Mouse (Mus musculus) hindbrain, embryonic 11.5 days (tissue): ENCODE results near the gene Utp11. TPM values are rescaled to one million over a fixed set of nuclear protein-coding genes. Genes with fewer than 3 reads are reported as not detected.

Experiments
- ATAC-seq: fragments of 200-750 bp; cut with Nextera tagmentation; 2 replicates; pipeline ENCODE4 v1.8.0; 2017; ENCODE audit warnings: mild to moderate bottlenecking, moderate TSS enrichment, moderate library complexity; ENCODE audit not compliant: low FRiP score
- DNase-seq: peaks from one replicate; pipeline ENCODE4 v3.0.0-alpha.2; 2015; ENCODE audit warnings: low spot score
- H3K27ac ChIP-seq: fragments of 300-500 bp; sonication (generic); 2 replicates; pipeline ENCODE4 v1.5.1; 2014; ENCODE audit warnings: mild to moderate bottlenecking, low read depth, low read length
- H3K27me3 ChIP-seq: fragments of 300-500 bp; sonication (generic); 2 replicates; pipeline ENCODE4 v1.6.1; 2014; ENCODE audit warnings: mild to moderate bottlenecking, low read length, moderate library complexity, mixed read lengths; ENCODE audit not compliant: control insufficient read depth, insufficient read depth
- H3K36me3 ChIP-seq: fragments of 300-500 bp; sonication (generic); 2 replicates; pipeline ENCODE4 v1.6.1; 2014; ENCODE audit warnings: mild to moderate bottlenecking, low read length, moderate library complexity, mixed read lengths; ENCODE audit not compliant: control insufficient read depth, insufficient read depth
- H3K4me1 ChIP-seq: fragments of 300-500 bp; sonication (generic); replicated peaks from 2 replicates; pipeline ENCODE4 v1.6.1; 2014; ENCODE audit warnings: low read length, mixed read lengths; ENCODE audit not compliant: control insufficient read depth, insufficient read depth
- H3K4me2 ChIP-seq: fragments of 300-500 bp; sonication (generic); replicated peaks from 2 replicates; pipeline ENCODE4 v1.6.1; 2014; ENCODE audit warnings: mild to moderate bottlenecking, low read depth, low read length
- H3K4me3 ChIP-seq: fragments of 300-500 bp; sonication (generic); 2 replicates; pipeline ENCODE4 v1.5.1; 2014; ENCODE audit warnings: low read depth, low read length
- H3K9ac ChIP-seq: fragments of 300-500 bp; sonication (generic); 2 replicates; pipeline ENCODE4 v1.6.1; 2014; ENCODE audit warnings: low read depth, low read length
- H3K9me3 ChIP-seq: fragments of 300-500 bp; sonication (generic); 2 replicates; pipeline ENCODE4 v1.6.1; 2016; ENCODE audit warnings: low read length; ENCODE audit not compliant: control insufficient read depth
- WGBS: fragments of 180-500 bp; shearing (Covaris S2); extraction: QIAGEN DNeasy Blood & Tissue Kit; methylation state at CpG from one replicate; pipeline ENCODE4 v1.1.7; 2014; 5-methylcytosine and 5-hydroxymethylcytosine counted together
- polyA plus RNA-seq: library from polyadenylated mRNA; unstranded; fragments of >200 nt; fragmentation: Nextera tagmentation; extraction: Ambion mirVana; gene quantifications from 2 replicates; pipeline ENCODE4 v1.2.1, GENCODE M21; 2014

The Utp11 gene
- polyA plus RNA-seq, 1 experiment from 2014 or later = 67.5 TPM

DNA sequence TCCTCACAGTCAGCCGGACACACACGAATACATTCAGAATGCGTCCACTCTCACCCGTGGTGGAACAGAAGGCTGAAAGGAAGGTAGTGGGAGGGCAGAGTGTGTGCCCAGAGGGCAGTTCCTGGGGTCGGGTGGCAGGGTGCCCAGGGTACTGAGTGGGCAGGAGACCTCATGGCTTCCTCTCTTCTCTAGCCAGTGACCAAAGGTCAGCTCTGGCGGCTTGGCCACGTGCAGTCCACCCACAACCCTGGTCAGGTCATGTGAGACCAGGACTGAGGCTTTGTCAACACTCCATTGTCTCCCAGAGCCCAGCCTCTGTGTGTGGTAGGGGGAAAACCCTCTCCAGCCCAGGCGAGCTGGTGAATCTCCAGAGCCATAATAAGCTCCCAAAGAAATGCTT, 23.2 kb downstream of the Utp11 start:
- WGBS = 58% methylated on average over 8 of the region's 8 CpGs
- H3K4me2 ChIP-seq = no peak overlapping the region
- no peak overlapping the region for H3K27ac ChIP-seq
- H3K27me3 ChIP-seq = peaks cover 18% of the 10 kb centered on the region
- H3K4me3 ChIP-seq = no peak overlapping the region
- no peak for ATAC-seq
- H3K4me1 ChIP-seq = peaks cover 23% of the 10 kb centered on the region
- DNase-seq = no peak
- H3K9ac ChIP-seq = no peak overlapping the region
- no peaks in the 10 kb centered on the region for H3K9me3 ChIP-seq
- no peaks in the 10 kb centered on the region for H3K36me3 ChIP-seq

DNA sequence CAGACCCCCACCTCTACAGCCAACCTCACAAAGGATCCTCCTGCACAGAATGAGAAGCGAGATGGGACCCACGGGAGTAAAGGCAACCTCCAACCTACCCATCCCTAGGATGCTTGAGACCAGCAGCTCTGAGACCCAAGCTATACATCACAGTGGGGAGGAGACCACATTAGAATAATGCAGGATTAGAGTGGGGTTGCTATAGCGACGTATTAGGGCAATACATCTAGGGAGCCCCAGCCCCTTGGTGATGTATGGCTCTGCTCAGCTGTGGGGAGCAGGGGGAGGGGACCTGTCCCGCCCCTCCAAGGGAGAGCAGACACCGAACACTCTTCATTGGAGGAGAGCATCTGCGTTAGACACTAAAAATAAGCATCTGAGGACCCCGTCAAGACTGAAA, 25.3 kb downstream of the Utp11 start:
- Histone ChIP-seq H3K27me3 (peaks cover 18% of the 10 kb centered on the region), H3K9me3 (no peaks in the 10 kb centered on the region), H3K4me1 (peaks cover 18% of the 10 kb centered on the region)

DNA sequence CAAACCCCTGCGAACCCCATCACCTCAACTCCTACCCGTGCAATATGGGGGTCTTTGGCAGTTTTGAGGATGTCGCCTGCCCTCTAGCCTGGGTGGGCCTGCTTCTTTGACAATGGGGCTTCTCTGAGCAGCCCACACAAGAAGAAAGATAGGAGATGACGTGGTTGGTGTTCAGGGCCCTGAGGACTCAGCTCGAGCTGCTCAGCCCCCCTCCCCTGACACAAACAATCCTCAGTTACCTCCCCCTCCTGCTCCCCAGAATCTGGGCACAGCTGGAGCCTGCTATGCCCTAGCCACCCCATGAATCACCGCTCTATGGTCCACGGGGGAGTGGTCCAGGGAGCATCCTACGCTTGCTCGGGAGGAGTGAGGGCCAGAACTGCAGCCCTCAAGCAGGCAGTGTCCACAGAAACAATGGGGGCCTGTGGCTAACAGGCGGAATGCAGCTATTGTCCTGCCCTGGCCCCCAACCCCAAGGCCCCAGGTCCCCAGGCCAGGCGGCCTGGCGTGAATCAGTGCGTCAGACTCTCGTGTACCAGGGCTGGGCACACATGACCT, 25.8 kb downstream of the Utp11 start:
- H3K4me1 ChIP-seq = peaks cover 16% of the 10 kb centered on the region
- no peaks in the 10 kb centered on the region for H3K36me3 ChIP-seq
- H3K27ac ChIP-seq = peak overlapping the region; percentile 81
- ATAC-seq (peak; percentile 65), DNase-seq (no peak)
- H3K27me3 ChIP-seq = peaks cover 18% of the 10 kb centered on the region
- H3K4me2 ChIP-seq = peak overlapping the region; percentile 19
- H3K9ac ChIP-seq = peak overlapping the region; percentile 40; the same call in 1 of the 2 replicates
- no peak overlapping the region for H3K4me3 ChIP-seq
- WGBS = 15% methylated on average over 14 of the region's 14 CpGs
- no peaks in the 10 kb centered on the region for H3K9me3 ChIP-seq

More for the DNA sequence above, 25.3 kb downstream of the Utp11 start:
- no peaks in the 10 kb centered on the region for H3K36me3 ChIP-seq
- DNase-seq (peak; percentile 62), ATAC-seq (peak; percentile 90)
- peak overlapping the region; percentile 19; the same call in 1 of the 2 replicates for H3K4me2 ChIP-seq
- 12% methylated on average over 8 of the region's 8 CpGs for WGBS
- H3K9ac ChIP-seq = peak overlapping the region; percentile 40; the same call in 1 of the 2 replicates
- peak overlapping the region; percentile 81 for H3K27ac ChIP-seq
- no peak overlapping the region for H3K4me3 ChIP-seq

DNA sequence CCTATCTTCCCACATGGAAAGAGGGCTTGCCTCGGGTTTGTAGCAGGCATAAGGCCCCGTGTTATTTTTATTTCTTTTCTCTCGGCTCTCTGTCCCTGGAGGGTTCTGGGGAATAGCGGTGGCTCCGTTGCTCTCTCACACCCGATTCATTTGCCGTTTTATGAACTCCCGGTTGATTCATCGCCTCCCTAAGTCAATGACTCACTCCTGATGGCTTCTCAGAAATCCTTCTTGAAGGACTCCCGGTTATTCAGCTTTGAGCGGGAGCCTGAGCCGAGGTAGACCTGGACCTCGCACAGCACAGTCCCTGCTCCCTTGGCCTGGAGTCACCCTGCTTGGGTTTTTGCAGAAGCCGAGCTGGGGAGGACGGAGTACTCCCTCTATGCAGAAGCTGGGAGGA, 28.8 kb downstream of the Utp11 start:
- Histone ChIP-seq H3K9me3 (no peaks in the 10 kb centered on the region), H3K36me3 (no peaks in the 10 kb centered on the region), H3K27me3 (peaks cover 25% of the 10 kb centered on the region), H3K4me2 (no peak overlapping the region), H3K4me3 (no peak overlapping the region), H3K4me1 (peaks cover 18% of the 10 kb centered on the region), H3K9ac (no peak overlapping the region), H3K27ac (no peak overlapping the region; the same call in 1 of the 2 replicates)
- ATAC-seq (no peak), DNase-seq (no peak)
- 69% methylated on average over 15 of the region's 15 CpGs for WGBS

DNA sequence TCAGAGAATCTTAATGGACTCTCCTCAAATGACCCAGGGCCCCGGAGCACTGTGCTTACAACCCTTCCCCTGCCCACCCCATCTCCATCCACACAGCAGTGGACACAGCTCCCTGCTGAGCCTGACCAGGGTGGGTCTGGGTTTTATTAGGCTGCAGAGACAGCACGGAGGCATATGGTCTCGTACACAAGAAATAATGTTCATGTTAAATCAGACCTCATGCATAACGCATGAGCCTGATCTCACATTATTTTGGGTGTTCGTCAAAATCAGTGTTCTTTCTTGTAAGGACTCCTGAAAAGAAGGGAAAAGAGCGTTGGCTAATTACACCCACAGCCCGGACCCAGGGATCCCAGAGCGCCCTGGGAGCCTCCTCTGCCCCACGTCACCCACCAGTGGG, 29.2 kb downstream of the Utp11 start:
- DNase-seq (no peak), ATAC-seq (no peak)
- Histone ChIP-seq H3K4me2 (no peak overlapping the region), H3K4me1 (peaks cover 18% of the 10 kb centered on the region), H3K27ac (no peak overlapping the region; the same call in 1 of the 2 replicates), H3K27me3 (peaks cover 28% of the 10 kb centered on the region), H3K9me3 (no peaks in the 10 kb centered on the region), H3K36me3 (no peaks in the 10 kb centered on the region), H3K4me3 (no peak overlapping the region), H3K9ac (no peak overlapping the region)
- 61% methylated on average over 9 of the region's 9 CpGs for WGBS

DNA sequence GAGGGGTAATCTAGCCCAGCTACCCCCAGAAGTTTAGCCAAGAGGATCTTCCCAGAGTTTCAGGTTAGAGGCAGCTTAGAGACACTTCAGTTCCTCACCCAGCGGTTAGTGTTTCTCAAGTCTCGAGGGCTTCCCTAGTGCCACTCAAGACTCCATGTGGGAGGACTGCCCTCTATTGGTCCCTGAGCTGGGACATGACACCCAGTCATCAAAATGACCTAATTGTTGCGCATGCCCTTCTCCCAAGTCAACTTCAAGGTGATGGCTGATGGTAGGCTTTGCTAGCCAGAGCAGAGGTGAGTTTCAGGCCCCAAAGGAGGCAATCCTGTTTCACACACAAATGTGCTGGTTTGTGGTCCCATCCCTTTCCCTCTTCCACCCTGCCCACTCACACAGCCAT, 30.4 kb downstream of the Utp11 start:
- H3K27me3 ChIP-seq = peaks cover 38% of the 10 kb centered on the region

DNA sequence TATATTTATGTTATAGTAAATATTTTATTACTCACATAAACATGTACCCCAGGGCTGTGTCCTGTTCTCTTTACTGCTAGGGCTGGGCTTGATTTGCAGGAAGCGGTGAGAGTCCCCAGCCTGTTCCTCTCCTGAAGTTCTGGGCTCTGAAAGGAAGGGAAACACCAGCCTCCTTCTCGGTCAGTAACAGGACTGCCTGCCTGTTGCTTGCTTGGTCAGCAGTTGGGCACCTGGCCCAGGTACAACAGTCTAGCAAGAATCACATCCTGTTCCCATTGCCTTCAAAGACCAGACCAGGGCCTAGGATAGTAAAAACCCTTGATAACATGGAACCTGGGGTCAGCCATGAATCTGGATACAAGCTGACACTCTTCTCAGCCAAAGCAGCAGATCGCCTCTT, 32.8 kb downstream of the Utp11 start:
- no peak for DNase-seq
- H3K4me1 ChIP-seq = peaks cover 11% of the 10 kb centered on the region

More for the DNA sequence above, 30.4 kb downstream of the Utp11 start:
- Histone ChIP-seq H3K27ac (no peak overlapping the region), H3K9me3 (no peaks in the 10 kb centered on the region), H3K4me2 (no peak overlapping the region), H3K4me1 (peaks cover 16% of the 10 kb centered on the region), H3K9ac (no peak overlapping the region), H3K36me3 (no peaks in the 10 kb centered on the region), H3K4me3 (no peak overlapping the region)
- ATAC-seq (no peak), DNase-seq (no peak)
- WGBS = 66% methylated on average over 3 of the region's 3 CpGs

DNA sequence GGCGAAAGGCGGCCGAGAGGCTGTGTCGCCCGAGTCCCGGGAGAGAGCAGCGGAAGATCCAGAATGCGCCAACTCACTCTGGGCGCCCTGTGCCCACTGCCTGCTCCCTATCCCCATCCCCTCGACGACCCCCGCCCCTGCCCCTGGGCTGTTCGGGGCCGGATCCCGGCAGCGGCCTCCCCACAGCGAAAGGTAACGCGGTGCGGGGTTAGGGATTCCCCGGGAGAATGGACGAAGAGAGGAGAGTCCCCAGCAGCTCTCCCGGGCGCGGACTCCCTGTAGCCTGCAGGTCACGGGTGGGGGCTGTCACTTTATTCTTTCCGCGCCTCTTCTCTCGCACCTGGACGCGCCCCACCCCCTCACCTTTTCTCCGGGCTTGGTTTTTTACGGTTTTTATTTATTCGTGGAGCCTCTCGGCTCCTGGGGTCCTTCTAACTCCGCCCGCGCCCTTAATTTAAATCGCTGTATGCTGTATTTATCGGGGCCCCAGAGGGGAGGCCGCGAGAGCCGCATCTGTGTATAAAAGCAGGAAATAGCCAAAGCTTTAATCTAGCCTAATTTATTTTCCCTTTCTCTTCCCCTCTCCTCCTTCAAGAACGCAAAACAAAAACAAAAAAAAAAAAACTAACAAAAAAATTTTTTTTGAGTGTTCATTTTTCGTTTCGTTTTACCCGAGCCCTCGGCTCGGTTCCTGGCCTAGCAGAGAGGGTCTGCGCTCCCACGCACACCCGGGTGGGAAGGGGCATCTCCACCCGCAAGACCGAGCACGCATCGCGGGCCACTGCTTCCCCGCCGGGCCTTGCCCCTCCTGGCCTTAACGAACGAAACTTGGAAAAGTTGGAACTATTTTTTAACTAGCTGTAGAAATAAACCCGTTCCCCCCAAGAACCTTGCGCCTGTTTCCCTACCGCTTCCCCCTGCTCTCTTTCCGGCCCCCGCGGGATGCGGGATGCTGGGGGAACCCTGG, 33.9 kb downstream of the Utp11 start:
- H3K27ac ChIP-seq = 0 out of 2 replicates have a peak overlapping the region, but pooled peaks have one; percentile 24
- peak; percentile 53 for DNase-seq
- no peaks in the 10 kb centered on the region for H3K9me3 ChIP-seq
- H3K4me2 ChIP-seq = peak overlapping the region; percentile 87
- peak overlapping the region; percentile 68 for H3K9ac ChIP-seq
- WGBS = under 1% methylated on average over 68 of the region's 68 CpGs
- H3K4me1 ChIP-seq = peaks cover 11% of the 10 kb centered on the region
- no peaks in the 10 kb centered on the region for H3K36me3 ChIP-seq
- H3K27me3 ChIP-seq = peaks cover 61% of the 10 kb centered on the region
- peak overlapping the region; percentile 57 for H3K4me3 ChIP-seq
- ATAC-seq = no peak

More for the DNA sequence above, 32.8 kb downstream of the Utp11 start:
- Histone ChIP-seq H3K4me3 (peak overlapping the region; percentile 21), H3K4me2 (peak overlapping the region; percentile 35), H3K27me3 (peaks cover 51% of the 10 kb centered on the region), H3K36me3 (no peaks in the 10 kb centered on the region), H3K9me3 (no peaks in the 10 kb centered on the region), H3K9ac (no peak overlapping the region), H3K27ac (no peak overlapping the region)
- no peak for ATAC-seq
- whole genome bisulfite sequencing = 45% methylated on average over 3 of the region's 3 CpGs
